Mouse (Mus musculus): ENCODE results near the gene Trip4.

GRCm38 (mm10) chr9:65811784-65812183 is 96.8 kb downstream of the Trip4 start:
- TF ChIP-seq POLR2A (IDR thresholded peaks at IDR 0.05; ENCODE audit: extremely low read depth, insufficient read depth, low read length) (no peak), CTCF (IDR thresholded peaks at IDR 0.05; ENCODE audit: extremely low read depth, insufficient read depth, low read length) (no peak)
